Mouse (Mus musculus) CH12.LX (cell line): ENCODE data around the gene Glis1. TPM values are rescaled to one million over a fixed set of nuclear protein-coding genes. Genes with fewer than 3 reads are reported as not detected.

Experiments
- DNase-seq: peaks from one replicate; pipeline ENCODE4 v3.0.0-alpha.2; 2013; ENCODE audit errors: extremely low read depth
- H3K27ac ChIP-seq: 2 replicates; pipeline ENCODE4 v1.5.1; 2012; ENCODE audit warnings: low read depth, mild to moderate bottlenecking, control low read depth, moderate library complexity; ENCODE audit not compliant: insufficient read depth
- H3K27me3 ChIP-seq: replicated peaks from 2 replicates; pipeline ENCODE3; 2012; ENCODE audit warnings: inconsistent platforms
- H3K36me3 ChIP-seq, 2 experiments: replicated peaks in 1 of 2; 2 replicates each; pipeline versions ENCODE3 to v1.6.1; 2012; ENCODE audit warnings: inconsistent platforms in 1 of 2, low read length in 1 of 2, mild to moderate bottlenecking in 1 of 2, mixed read lengths in 1 of 2, moderate library complexity in 1 of 2; ENCODE audit not compliant: control insufficient read depth in 1 of 2, insufficient read depth in 1 of 2
- H3K4me1 ChIP-seq, 2 experiments: 2 replicates each; pipeline ENCODE4 v1.6.1; 2012; ENCODE audit warnings: inconsistent platforms in 1 of 2, moderate library complexity in 1 of 2; ENCODE audit not compliant: insufficient read depth in 2 of 2, control insufficient read depth in 1 of 2
- H3K4me2 ChIP-seq: 2 replicates; pipeline ENCODE4 v1.6.1; 2012; ENCODE audit warnings: low read depth, mild to moderate bottlenecking, control low read depth; ENCODE audit not compliant: poor library complexity, insufficient read depth, severe bottlenecking
- H3K4me3 ChIP-seq, 3 experiments: fragments of 150-350 bp in 1 of 3; sonication (generic) in 1 of 3; replicated peaks in 1 of 3; 2 replicates each; pipeline versions ENCODE3 to v1.5.1; 2011 to 2012; ENCODE audit warnings: low read depth in 2 of 3, low read length in 2 of 3, mild to moderate bottlenecking in 2 of 3, moderate library complexity in 2 of 3, control low read depth in 1 of 3, improper control_type of control experiment in 1 of 3, inconsistent platforms in 1 of 3, mixed read lengths in 1 of 3; ENCODE audit not compliant: poor library complexity in 1 of 3
- H3K79me2 ChIP-seq: replicated peaks from 2 replicates; pipeline ENCODE4 v1.6.1; 2012; ENCODE audit warnings: mild to moderate bottlenecking, moderate library complexity; ENCODE audit not compliant: control insufficient read depth, poor library complexity, insufficient read depth, severe bottlenecking; ENCODE audit errors: extremely low read depth
- H3K9ac ChIP-seq: 2 replicates; pipeline ENCODE4 v1.6.1; 2012; ENCODE audit warnings: low read depth, mild to moderate bottlenecking, control low read depth, moderate library complexity; ENCODE audit not compliant: insufficient read depth
- H3K9me3 ChIP-seq: replicated peaks from 2 replicates; pipeline ENCODE3; 2012; ENCODE audit warnings: low read length, inconsistent platforms, mixed read lengths
- BHLHE40 ChIP-seq: IDR thresholded peaks from 2 replicates; pipeline ENCODE4 v1.6.1; 2011; ENCODE audit warnings: mild to moderate bottlenecking, low read depth, low read length, improper control_type of control experiment
- CHD1 ChIP-seq: IDR thresholded peaks from 2 replicates; pipeline ENCODE4 v1.6.1; 2012; ENCODE audit warnings: low read depth, low read length, improper control_type of control experiment, inconsistent platforms
- CTCF ChIP-seq, 2 experiments: IDR thresholded peaks in 1 of 2; conservative IDR thresholded peaks in 1 of 2; 2 replicates each; pipeline ENCODE4 v1.5.1; 2011 to 2012; ENCODE audit warnings: low read depth in 2 of 2, low read length in 2 of 2, improper control_type of control experiment in 1 of 2, inconsistent platforms in 1 of 2, mild to moderate bottlenecking in 1 of 2, moderate library complexity in 1 of 2
- E2F4 ChIP-seq: IDR thresholded peaks from 2 replicates; pipeline ENCODE4 v1.6.1; 2011; ENCODE audit warnings: low read depth, low read length, improper control_type of control experiment; ENCODE audit not compliant: insufficient replicate concordance
- HCFC1 ChIP-seq: IDR thresholded peaks from 2 replicates; pipeline ENCODE4 v1.6.1; 2012; ENCODE audit warnings: low read depth, mild to moderate bottlenecking, inconsistent platforms, low read length, improper control_type of control experiment
- IRF4 ChIP-seq: IDR thresholded peaks from 2 replicates; pipeline ENCODE4 v1.6.1; 2014; ENCODE audit warnings: low read depth, mild to moderate bottlenecking, inconsistent platforms, low read length, improper control_type of control experiment
- KAT2A ChIP-seq: IDR thresholded peaks from 2 replicates; pipeline ENCODE4 v1.6.1; 2012; ENCODE audit warnings: low read length, improper control_type of control experiment, inconsistent platforms; ENCODE audit not compliant: insufficient replicate concordance
- MEF2A ChIP-seq: IDR thresholded peaks from 2 replicates; pipeline ENCODE4 v1.6.1; 2014; ENCODE audit warnings: low read depth, mild to moderate bottlenecking, inconsistent platforms, low read length, improper control_type of control experiment, borderline replicate concordance
- MXI1 ChIP-seq: IDR thresholded peaks from 2 replicates; pipeline ENCODE4 v1.6.1; 2011; ENCODE audit warnings: mild to moderate bottlenecking, low read depth, low read length, improper control_type of control experiment
- NRF1 ChIP-seq: IDR thresholded peaks from 2 replicates; pipeline ENCODE4 v1.6.1; 2014; ENCODE audit warnings: low read depth, mild to moderate bottlenecking, inconsistent platforms, low read length, improper control_type of control experiment, moderate library complexity
- POLR2A ChIP-seq: IDR thresholded peaks from 2 replicates; pipeline ENCODE4 v1.6.1; 2011; ENCODE audit warnings: low read depth, mild to moderate bottlenecking, improper control_type of control experiment, low read length
- POLR2AphosphoS2 ChIP-seq: IDR thresholded peaks from 2 replicates; pipeline ENCODE4 v1.6.1; 2011; ENCODE audit warnings: low read depth, low read length, improper control_type of control experiment
- RAD21 ChIP-seq: IDR thresholded peaks from 2 replicates; pipeline ENCODE4 v1.6.1; 2011; ENCODE audit warnings: low read depth, mild to moderate bottlenecking, low read length, improper control_type of control experiment, moderate library complexity
- RCOR1 ChIP-seq: conservative IDR thresholded peaks from 2 replicates; pipeline ENCODE4 v1.6.1; 2012; ENCODE audit warnings: low read depth, mild to moderate bottlenecking, inconsistent platforms, low read length, improper control_type of control experiment
- TBP ChIP-seq: conservative IDR thresholded peaks from 2 replicates; pipeline ENCODE4 v1.6.1; 2011; ENCODE audit warnings: low read depth, low read length, improper control_type of control experiment
- TCF12 ChIP-seq: IDR thresholded peaks from 2 replicates; pipeline ENCODE4 v1.6.1; 2014; ENCODE audit warnings: low read depth, mild to moderate bottlenecking, inconsistent platforms, low read length, improper control_type of control experiment
- USF1 ChIP-seq: IDR thresholded peaks from 2 replicates; pipeline ENCODE4 v1.6.1; 2014; ENCODE audit warnings: low read depth, mild to moderate bottlenecking, inconsistent platforms, low read length, improper control_type of control experiment
- ZC3H11A ChIP-seq: IDR thresholded peaks from 2 replicates; pipeline ENCODE4 v1.6.1; 2012; ENCODE audit warnings: low read depth, mild to moderate bottlenecking, inconsistent platforms, low read length, improper control_type of control experiment
- dilution Hi-C: fragments of 300-500 bp; cut with MboI; formaldehyde crosslinking; loops from 2 replicates; pipeline ENCODE4 v1.14.3; 2020; ENCODE audit warnings: low sequenced_read_pairs; ENCODE audit not compliant: extremely low pct_unique_long_range_greater_than_20kb, extremely low pct_ligation_motif_present
- in situ Hi-C: fragments of 300-500 bp; cut with MboI; formaldehyde crosslinking; loops from 3 replicates; pipeline ENCODE4 v1.14.3; 2019; ENCODE audit warnings: low sequenced_read_pairs, low pct_ligation_motif_present, low pct_unique_long_range_greater_than_20kb, mixed read lengths
- polyA plus RNA-seq: library from polyadenylated mRNA; unstranded; fragments of >175 nt; gene quantifications from 2 replicates; pipeline ENCODE4 v1.2.1, GENCODE M21; 2012; ENCODE audit warnings: low read depth; ENCODE audit not compliant: insufficient read length
- total RNA-seq, 2 experiments: library from RNA; depleted of rRNA; stranded (reverse); fragments of 300-350 nt in 1 of 2; fragments of >200 nt in 1 of 2; gene quantifications; 2 replicates each; pipeline ENCODE4 v1.2.3; 2012 to 2014

The Glis1 gene
- total and polyA plus RNA-seq, 3 experiments: 0.08 to 2.2 (median 0.17) TPM

DNA sequence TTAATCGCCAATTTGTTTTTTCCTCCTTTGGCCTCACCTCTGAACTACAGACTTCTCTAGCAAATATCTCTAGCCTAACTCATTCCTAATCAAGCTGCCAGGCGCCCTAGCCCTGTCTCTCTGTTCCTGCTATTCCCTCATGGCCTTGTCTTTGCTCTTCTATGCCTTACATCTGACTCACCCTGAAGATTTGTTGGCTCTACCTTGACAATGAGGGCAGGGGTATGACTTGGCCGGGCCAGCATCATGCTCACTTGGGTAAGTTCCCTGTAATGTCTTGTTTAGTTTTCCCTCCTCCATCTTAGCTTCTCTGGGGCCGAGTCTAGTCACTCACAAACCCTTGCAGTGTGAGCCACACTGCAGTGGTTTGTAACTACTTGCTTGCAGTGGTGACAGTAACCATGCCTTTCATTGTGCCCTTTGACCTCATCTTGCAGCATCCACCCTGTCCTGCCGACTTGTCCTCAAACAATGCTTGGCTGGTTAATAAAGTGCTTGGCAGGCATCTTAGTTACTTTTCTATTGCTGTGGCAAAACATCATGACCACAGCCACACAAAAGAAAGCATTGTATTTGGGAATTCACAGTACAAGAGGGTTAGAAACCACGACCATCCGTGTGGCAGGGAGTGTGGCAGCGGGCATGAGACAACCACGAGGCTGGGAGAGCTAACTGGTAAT is 61.5 kb downstream of the Glis1 start:
- no peak overlapping the region for H3K4me2 ChIP-seq
- no peak overlapping the region for H3K9ac ChIP-seq
- DNase-seq: no peak
- no peaks in the 10 kb centered on the region for H3K36me3 ChIP-seq
- TF ChIP-seq MEF2A: no peak
- TF ChIP-seq POLR2AphosphoS2: no peak
- no peaks in the 10 kb centered on the region for H3K4me1 ChIP-seq
- peaks cover 9% of the 10 kb centered on the region for H3K27me3 ChIP-seq
- no peaks in the 10 kb centered on the region for H3K9me3 ChIP-seq
- no peak overlapping the region for H3K4me3 ChIP-seq
- H3K79me2 ChIP-seq: no peaks in the 10 kb centered on the region
- dilution Hi-C loops: no loop called here
- H3K27ac ChIP-seq: no peak overlapping the region
- in situ Hi-C loops: loop anchor here (10.0 kb wide), 2 partner anchors 49 to 139 kb away; no protein-coding TSS in a partner anchor

DNA sequence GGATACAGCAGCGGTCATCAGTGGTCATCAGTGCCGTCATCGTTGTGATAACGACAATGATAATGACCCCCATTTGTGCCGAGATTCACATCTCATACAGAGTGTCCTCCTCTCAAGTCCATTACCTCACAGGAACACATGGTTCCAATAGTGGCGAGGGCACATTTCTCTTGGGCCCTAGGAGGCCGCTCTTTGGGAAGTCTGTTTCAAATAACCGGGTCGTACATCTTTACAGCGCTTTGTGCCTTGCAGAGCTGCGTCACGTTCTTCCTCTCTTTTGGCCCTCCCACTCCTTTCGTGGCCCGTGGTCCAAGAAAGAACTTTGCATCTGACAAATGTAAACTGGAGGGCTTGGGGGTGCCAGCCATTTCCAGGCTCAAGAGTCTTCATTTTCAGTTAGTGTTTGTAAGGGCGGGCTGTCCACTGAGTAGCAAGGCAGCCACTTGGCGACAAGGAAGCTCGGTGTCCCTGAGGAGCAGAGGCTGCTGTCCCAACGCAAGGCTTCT is 63.1 kb downstream of the Glis1 start:
- dilution Hi-C loops: no loop called here
- Histone ChIP-seq H3K27ac (no peak overlapping the region), H3K9ac (no peak overlapping the region), H3K27me3 (peaks cover 9% of the 10 kb centered on the region), H3K79me2 (no peaks in the 10 kb centered on the region), H3K4me3 (no peak overlapping the region), H3K4me1 (no peaks in the 10 kb centered on the region), H3K9me3 (no peaks in the 10 kb centered on the region), H3K36me3 (no peaks in the 10 kb centered on the region), H3K4me2 (no peak overlapping the region)
- TF ChIP-seq KAT2A (no peak), HCFC1 (no peak), RAD21 (no peak), USF1 (no peak), MXI1 (no peak), E2F4 (no peak), TCF12 (no peak), BHLHE40 (no peak), NRF1 (no peak)
- DNase-seq: no peak
- in situ Hi-C loops: loop anchor here (10.0 kb wide), 2 partner anchors 47 to 137 kb away; no protein-coding TSS in a partner anchor

DNA sequence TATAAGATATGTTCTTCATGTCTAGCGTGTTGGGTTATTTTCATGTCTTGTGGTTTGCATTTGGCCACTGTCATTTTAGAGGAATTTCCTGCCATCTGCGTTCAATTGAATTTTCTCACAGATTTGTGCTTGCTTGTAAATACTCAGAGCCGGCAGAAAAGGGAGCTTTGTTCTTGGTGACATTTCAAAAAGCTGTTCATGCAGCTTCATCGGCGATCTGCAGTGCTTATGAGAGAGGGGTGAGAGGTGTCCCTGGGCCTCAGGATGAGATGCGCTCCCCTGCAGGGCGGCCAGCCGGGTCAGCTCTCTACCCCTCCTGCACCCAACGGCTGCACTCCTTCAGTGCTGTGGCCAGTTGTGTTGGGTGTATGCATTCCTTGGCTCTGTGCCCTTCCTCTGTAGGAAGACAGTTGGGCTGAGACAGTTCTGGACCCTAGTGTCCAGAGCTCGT is 68.2 kb downstream of the Glis1 start:
- no peaks in the 10 kb centered on the region for H3K4me1 ChIP-seq
- dilution Hi-C loops (no loop called here), in situ Hi-C loops (no loop called here)
- TF ChIP-seq KAT2A: no peak
- no peak for TF ChIP-seq RCOR1
- no peak for TF ChIP-seq IRF4
- no peak for TF ChIP-seq CTCF (conservative IDR thresholded peaks at IDR 0.05 in 1 of 2, IDR thresholded peaks at IDR 0.05 in 1 of 2; ENCODE audit: low read depth in 2 of 2, low read length in 2 of 2)
- no peak for TF ChIP-seq POLR2A
- TF ChIP-seq ZC3H11A: no peak
- no peak for TF ChIP-seq MEF2A
- no peak for TF ChIP-seq CHD1
- TF ChIP-seq TBP: no peak
- no peak overlapping the region for H3K4me3 ChIP-seq
- no peak overlapping the region for H3K9ac ChIP-seq
- H3K36me3 ChIP-seq: no peaks in the 10 kb centered on the region
- H3K27ac ChIP-seq: no peak overlapping the region
- H3K4me2 ChIP-seq: no peak overlapping the region
- H3K27me3 ChIP-seq: peaks cover 25% of the 10 kb centered on the region
- H3K79me2 ChIP-seq: no peaks in the 10 kb centered on the region
- H3K9me3 ChIP-seq: no peaks in the 10 kb centered on the region
- no peak for DNase-seq
